Mouse (Mus musculus): ENCODE measurements at regions not wholly inside any gene's neighbourhood (a gene's known extent, or its start where the extent isn't known, plus 50 kb on each side); places are given as distances from the start of the nearest gene placed in this dataset.

DNA sequence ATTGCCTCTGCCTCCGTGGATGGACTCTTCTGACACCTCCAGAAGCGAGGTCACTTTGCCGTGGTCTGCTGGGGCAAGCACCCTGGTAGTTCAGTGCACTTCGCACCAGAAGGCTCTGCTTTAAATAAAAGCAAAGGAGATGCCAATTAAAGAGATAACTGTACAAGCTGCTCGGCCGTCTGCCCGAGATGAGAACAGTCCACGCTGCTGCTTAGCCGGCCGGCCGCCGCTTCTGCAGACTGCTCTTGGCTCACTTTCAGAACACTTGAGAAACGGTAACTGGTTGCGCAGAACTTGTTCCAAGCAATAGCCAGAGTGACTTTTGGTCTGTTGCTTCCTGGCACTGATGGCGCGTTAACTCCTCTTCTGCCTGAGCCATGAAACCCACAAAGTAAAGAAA is 121.0 kb upstream of the Rreb1 start:
- peak in 1 of 2 experiments; percentile 31 for DNase-seq (ENCODE audit: low spot score in 2 of 2)

DNA sequence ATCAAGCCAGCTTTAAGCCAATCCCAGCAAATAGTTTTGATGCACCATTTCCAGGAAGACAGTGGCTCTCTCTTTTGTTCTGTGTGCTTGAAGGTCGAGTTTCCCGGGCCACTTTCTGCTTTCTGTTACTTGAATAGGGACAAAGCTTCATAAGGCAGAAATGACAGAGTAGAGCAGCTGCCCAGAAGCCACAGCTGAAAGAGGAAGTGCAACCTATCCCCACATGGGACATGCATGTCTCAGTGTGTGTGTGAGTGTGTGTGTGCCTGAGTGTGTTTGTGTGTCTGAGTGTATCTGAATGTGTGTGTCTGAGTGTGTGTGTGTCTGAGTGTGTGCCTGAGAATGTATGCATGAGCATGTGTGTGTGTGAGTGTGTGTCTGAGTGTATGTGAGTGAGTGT is 120.2 kb upstream of the Rreb1 start:
- DNase-seq (ENCODE audit: low spot score in 2 of 2): no peak

DNA sequence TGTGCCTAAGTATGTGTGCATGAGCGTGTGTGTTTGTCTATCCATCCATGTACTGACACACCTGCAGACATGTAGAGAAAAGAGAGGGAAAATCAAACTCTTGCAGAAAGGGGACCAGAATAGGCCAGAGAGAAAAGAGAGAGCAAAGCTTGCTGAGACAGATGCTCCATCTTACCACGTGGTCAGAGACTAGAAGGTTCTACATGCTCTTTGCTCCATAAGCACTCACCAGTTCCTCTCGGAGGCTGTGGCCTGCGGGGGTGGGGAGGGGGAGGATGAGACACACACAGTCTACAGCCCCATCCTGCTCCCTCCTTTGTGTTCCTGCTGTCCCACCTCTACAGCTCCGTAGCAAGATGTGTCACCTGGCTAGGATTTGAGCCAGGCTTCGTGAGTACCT is 119.7 kb upstream of the Rreb1 start:
- DNase-seq (ENCODE audit: low spot score in 2 of 2): no peak

DNA sequence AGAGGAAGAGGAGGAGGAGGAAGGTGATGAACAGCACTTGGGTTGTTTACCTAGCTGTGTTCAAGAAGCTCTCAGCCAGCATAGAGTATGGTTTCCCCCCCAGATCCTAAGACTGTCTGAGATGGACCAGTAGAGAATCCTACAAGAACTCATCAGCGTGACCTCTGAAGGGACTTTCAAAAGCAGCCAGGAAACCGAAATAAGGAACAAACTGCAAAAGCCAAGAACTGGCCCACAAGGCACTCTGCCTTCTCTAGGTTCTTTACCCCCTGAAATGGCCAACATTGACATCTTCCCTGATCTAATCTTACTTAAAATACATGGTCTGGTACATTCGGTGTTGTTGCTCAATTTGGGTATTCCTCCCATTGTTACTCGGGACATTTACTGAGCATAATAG is 118.1 kb upstream of the Rreb1 start:
- DNase-seq (ENCODE audit: low spot score in 2 of 2): no peak

GRCm38 (mm10) chr13:37660668-37661067 is 117.5 kb upstream of the Rreb1 start:
- DNase-seq (ENCODE audit: low spot score in 2 of 2): no peak

DNA sequence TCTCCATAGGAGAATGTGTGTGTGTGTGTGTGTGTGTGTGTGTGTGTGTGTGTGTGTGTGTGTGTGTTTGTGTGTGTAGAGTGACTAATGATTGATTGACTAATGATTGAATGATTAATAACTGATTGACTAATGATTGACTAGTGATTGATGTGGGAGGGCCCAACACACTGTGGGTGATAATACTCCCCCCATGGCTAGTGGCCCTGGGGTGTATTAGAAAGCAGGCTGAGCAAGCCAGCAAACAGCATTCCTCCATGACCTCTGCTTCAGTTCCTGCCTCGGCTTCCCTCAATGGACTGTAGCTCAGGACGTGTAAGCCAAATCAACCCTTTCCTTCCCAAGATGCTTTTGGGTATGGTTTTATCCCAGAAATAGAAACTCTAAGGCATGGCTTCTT is 114.1 kb upstream of the Rreb1 start:
- no peak for DNase-seq (ENCODE audit: low spot score in 2 of 2)

- no peak for DNase-seq (ENCODE audit: low spot score in 2 of 2)
These were observed 111.8 kb upstream of the Rreb1 start for GRCm38 (mm10) chr13:37666207-37667003.

GRCm38 (mm10) chr13:37667386-37667785 is 110.8 kb upstream of the Rreb1 start:
- DNase-seq (ENCODE audit: low spot score in 2 of 2): no peak

- no peak for DNase-seq (ENCODE audit: low spot score in 2 of 2)
These were observed 110.3 kb upstream of the Rreb1 start for GRCm38 (mm10) chr13:37667871-37668270.

GRCm38 (mm10) chr13:37671109-37671508 is 107.1 kb upstream of the Rreb1 start:
- DNase-seq (ENCODE audit: low spot score in 2 of 2): no peak

GRCm38 (mm10) chr13:37674676-37675350 is 103.4 kb upstream of the Rreb1 start:
- DNase-seq (ENCODE audit: low spot score in 2 of 2): no peak

DNA sequence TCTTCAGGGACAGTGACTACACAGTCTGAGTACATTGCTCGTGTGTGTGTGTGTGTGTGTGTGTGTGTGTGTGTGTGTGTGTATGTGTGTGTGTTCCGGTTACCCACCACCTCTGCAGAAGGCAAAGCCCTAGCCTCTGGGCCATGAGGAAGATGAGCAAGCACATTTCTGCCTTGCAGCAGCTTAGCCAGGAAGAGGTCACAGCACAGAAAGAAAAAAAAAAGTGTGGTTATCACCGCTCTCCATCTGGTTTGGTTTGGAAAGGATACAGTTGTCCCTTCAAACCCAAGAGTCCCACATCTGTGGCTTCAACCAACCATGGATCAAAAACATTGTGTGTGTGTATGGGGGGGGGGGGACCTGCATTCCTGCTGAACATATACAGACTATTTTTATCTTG is 102.5 kb upstream of the Rreb1 start:
- DNase-seq (ENCODE audit: low spot score in 2 of 2): no peak

DNA sequence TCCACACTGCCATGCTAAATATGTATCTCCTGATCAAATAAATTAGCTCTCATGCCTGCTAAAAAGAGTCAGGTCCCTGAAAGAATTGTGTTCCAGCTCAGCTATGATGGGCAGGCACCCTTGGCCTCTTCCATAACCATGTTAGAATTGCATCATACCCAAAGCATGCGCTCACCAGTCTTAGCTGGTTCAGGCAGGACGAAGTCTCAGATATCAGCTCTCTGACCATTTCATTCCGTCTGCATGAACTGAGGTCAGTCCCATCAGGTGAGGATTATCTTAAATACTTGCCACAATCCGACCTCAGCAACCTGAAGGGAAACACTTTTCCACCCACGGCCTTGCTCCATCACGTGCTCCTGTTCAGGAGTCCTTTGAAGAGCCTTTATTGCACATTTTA is 101.3 kb upstream of the Rreb1 start:
- no peak for DNase-seq (ENCODE audit: low spot score in 2 of 2)

DNA sequence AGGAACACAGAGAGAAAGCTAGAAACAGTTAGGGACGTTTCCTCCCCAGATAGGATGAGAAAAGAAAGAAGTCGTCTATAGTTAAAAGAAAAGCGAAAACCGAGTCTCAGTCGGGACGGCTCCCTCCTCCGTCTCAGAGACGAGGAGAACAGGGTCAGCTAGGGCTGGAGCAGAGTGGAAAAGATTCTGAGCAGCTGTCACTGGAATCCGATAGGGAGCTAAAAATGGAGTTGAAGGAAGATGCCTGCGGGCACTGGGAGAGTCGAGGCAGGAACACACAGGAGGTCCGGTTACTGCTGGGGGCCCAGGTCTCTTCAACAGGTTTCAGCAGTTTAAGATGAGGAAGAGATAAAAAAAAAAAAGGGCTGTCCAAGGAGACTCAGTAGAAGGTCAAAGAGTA is 99.9 kb upstream of the Rreb1 start:
- no peak for DNase-seq (ENCODE audit: low spot score in 2 of 2)

GRCm38 (mm10) chr13:37678772-37679171 is 99.4 kb upstream of the Rreb1 start:
- DNase-seq (ENCODE audit: low spot score in 2 of 2): no peak

- peak; percentile 17 to 22 for DNase-seq (ENCODE audit: low spot score in 2 of 2)
These were observed 97.2 kb upstream of the Rreb1 start for GRCm38 (mm10) chr13:37680837-37681619.

DNA sequence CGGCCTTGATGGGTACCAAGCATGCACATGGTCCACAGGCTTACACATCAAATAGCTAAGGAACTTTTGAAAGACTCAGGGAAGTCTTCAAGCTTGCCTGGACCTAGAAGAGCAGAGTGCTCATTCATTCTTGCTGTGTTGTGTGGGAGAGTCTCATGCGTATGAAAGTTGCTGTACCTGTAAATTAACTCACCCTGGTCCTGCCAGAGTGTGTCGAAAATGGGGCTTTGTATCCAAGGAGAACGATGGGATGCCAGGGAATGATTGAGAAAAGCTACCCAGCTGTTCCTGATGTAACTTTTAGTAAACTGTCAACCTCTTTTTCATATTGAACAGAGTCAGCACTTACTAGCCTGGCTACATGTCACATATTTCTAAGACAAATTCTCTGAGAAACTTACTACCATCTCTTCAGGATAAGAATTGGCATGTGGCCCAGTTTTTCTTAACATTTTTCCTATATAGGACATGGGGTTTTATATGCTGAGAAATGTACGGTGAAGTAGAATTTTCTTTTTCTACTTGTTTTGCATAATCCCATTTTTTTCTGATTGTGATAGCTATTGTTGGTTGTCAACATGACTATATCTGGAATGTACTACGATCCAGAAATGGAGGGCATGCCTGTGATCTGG is 95.0 kb upstream of the Rreb1 start:
- no peak for DNase-seq (ENCODE audit: low spot score in 2 of 2)

- DNase-seq (ENCODE audit: low spot score in 2 of 2): no peak
These were observed 92.6 kb upstream of the Rreb1 start for GRCm38 (mm10) chr13:37685617-37686016.

- no peak for DNase-seq (ENCODE audit: low spot score in 2 of 2)
These were observed 92.1 kb upstream of the Rreb1 start for GRCm38 (mm10) chr13:37686109-37686508.

DNA sequence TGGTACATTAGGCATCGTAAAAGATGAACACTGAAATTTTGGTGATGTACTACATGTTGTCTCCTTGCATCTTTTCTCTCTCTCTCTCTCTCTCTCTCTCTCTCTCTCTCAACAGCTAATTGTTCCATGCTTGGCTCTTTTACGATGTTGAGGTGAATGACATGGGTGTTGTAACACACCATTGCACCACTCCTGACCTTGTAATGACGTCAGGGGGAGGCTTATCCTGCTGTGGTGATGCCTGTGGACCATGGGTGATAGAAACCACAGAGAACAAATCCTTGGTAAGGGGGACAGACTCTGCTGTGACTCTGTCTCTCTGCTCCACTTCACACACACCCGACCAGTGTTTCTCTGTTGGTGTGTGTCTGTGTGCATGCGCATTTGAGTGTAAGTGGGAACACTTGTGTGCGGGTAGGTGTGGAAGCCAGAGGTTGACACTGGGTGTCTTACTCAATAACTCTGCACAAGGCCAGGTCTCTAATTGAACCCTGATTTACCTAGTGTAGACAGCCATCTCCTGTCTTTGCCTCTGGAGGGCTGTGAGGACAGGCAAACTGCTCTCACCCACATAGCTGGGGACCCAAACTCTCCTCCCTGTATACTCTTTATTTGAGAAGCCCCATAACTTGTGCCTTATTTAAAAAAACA is 88.9 kb upstream of the Rreb1 start:
- DNase-seq (ENCODE audit: low spot score in 2 of 2): no peak

DNA sequence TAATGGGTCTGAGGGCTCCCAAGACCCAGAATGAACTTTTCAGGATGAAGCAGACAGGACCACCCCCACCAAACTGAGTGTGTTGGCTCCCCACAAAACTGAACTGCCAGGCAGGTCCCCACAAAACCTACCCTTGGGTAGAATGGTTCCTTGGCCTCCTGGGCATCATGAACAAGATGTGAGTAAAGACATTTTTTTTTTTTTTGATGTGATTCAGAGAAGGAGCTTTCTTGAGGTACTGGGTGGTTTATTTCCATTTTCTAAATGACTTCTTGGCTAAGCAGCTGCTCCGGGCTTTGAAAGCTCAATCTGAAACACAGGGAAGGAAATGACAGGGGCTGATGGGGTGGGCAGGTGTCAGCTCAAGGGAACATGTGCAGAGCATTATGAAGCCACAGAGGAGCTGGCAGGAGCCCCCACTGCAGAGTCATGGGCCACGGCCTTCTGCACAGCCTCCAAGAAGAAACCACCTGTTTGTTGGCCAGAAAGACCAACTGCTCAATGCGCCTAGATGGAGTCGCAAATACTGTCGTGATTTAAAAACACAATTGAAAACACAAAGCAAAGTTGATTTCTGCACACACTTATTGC is 86.2 kb upstream of the Rreb1 start:
- no peak for DNase-seq (ENCODE audit: low spot score in 2 of 2)
